Mouse (Mus musculus) embryonic facial prominence, embryonic 14.5 days (tissue): ENCODE data around the gene Ctnnb1. TPM values are rescaled to one million over a fixed set of nuclear protein-coding genes. Genes with fewer than 3 reads are reported as not detected.

Experiments
- ATAC-seq: fragments of 200-750 bp; cut with Nextera tagmentation; 2 replicates; pipeline ENCODE4 v1.8.0; 2017; ENCODE audit warnings: low read depth, moderate number of reproducible peaks, moderate TSS enrichment
- DNase-seq: peaks from one replicate; pipeline ENCODE4 v3.0.0-alpha.2; 2015; ENCODE audit warnings: low spot score
- H3K27ac ChIP-seq: fragments of 300-500 bp; sonication (generic); replicated peaks from 2 replicates; pipeline ENCODE4 v1.5.1; 2014; ENCODE audit warnings: low read depth, mild to moderate bottlenecking, low read length, moderate library complexity
- H3K27me3 ChIP-seq: fragments of 300-500 bp; sonication (generic); replicated peaks from 2 replicates; pipeline ENCODE4 v1.6.1; 2014; ENCODE audit warnings: low read length; ENCODE audit not compliant: control insufficient read depth, insufficient read depth
- H3K36me3 ChIP-seq: fragments of 300-500 bp; sonication (generic); 2 replicates; pipeline ENCODE4 v1.6.1; 2014; ENCODE audit warnings: low read length, mixed read lengths; ENCODE audit not compliant: control insufficient read depth, insufficient read depth
- H3K4me1 ChIP-seq: fragments of 300-500 bp; sonication (generic); 2 replicates; pipeline ENCODE4 v1.6.1; 2014; ENCODE audit warnings: antibody characterized with exemption, low read length; ENCODE audit not compliant: control insufficient read depth, insufficient read depth
- H3K4me2 ChIP-seq: fragments of 300-500 bp; sonication (generic); 2 replicates; pipeline ENCODE4 v1.6.1; 2014; ENCODE audit warnings: low read depth, mild to moderate bottlenecking, low read length, moderate library complexity, mixed read lengths
- H3K4me3 ChIP-seq: fragments of 300-500 bp; sonication (generic); 2 replicates; pipeline ENCODE4 v1.5.1; 2014; ENCODE audit warnings: low read depth, mild to moderate bottlenecking, low read length
- H3K9ac ChIP-seq: fragments of 300-500 bp; sonication (generic); 2 replicates; pipeline ENCODE4 v1.6.1; 2014; ENCODE audit warnings: low read depth, mild to moderate bottlenecking, low read length, moderate library complexity, mixed read lengths
- H3K9me3 ChIP-seq: fragments of 300-500 bp; sonication (generic); 2 replicates; pipeline ENCODE4 v1.6.1; 2016; ENCODE audit warnings: low read length; ENCODE audit not compliant: control insufficient read depth
- WGBS: fragments of 180-500 bp; shearing (Covaris S2); extraction: QIAGEN DNeasy Blood & Tissue Kit; methylation state at CpG from one replicate; pipeline ENCODE4 v1.1.7; 2014; 5-methylcytosine and 5-hydroxymethylcytosine counted together
- polyA plus RNA-seq: library from polyadenylated mRNA; unstranded; fragments of >200 nt; fragmentation: Nextera tagmentation; extraction: Ambion mirVana; gene quantifications from 2 replicates; pipeline ENCODE4 v1.2.1, GENCODE M21; 2014

The Ctnnb1 gene
- polyA plus RNA-seq, 1 experiment from 2014 or later = 716 TPM

- peaks cover 11% of the 10 kb centered on the region for H3K4me1 ChIP-seq
- H3K4me3 ChIP-seq = no peak overlapping the region
- DNase-seq (no peak), ATAC-seq (no peak)
- no peak overlapping the region for H3K4me2 ChIP-seq
- 62% methylated on average over 2 of the region's 2 CpGs for WGBS
- no peak overlapping the region for H3K9ac ChIP-seq
- H3K9me3 ChIP-seq = no peaks in the 10 kb centered on the region
- H3K27me3 ChIP-seq = no peaks in the 10 kb centered on the region
- H3K36me3 ChIP-seq = peaks cover 7% of the 10 kb centered on the region
- H3K27ac ChIP-seq = no peak overlapping the region
These were observed 45.2 kb downstream of the Ctnnb1 start for GRCm38 (mm10) chr9:120974209-120974608.

GRCm38 (mm10) chr9:120976158-120976557 is 47.1 kb downstream of the Ctnnb1 start:
- WGBS = 62% methylated on average over 5 of the region's 5 CpGs
- H3K27ac ChIP-seq = peak overlapping the region; percentile 67

GRCm38 (mm10) chr9:120976856-120977255 is 47.8 kb downstream of the Ctnnb1 start:
- Histone ChIP-seq H3K36me3 (no peaks in the 10 kb centered on the region), H3K4me2 (no peak overlapping the region), H3K9me3 (no peaks in the 10 kb centered on the region), H3K27ac (no peak overlapping the region), H3K4me1 (peaks cover 12% of the 10 kb centered on the region), H3K27me3 (no peaks in the 10 kb centered on the region), H3K9ac (no peak overlapping the region), H3K4me3 (no peak overlapping the region)
- WGBS = 95% methylated on average over 4 of the region's 4 CpGs
- no peak for ATAC-seq
- no peak for DNase-seq

More at GRCm38 (mm10) chr9:120976158-120976557, 47.1 kb downstream of the Ctnnb1 start:
- H3K4me1 ChIP-seq = peaks cover 11% of the 10 kb centered on the region
- no peak overlapping the region for H3K4me3 ChIP-seq
- DNase-seq = peak; percentile 76
- H3K9me3 ChIP-seq = no peaks in the 10 kb centered on the region
- H3K27me3 ChIP-seq = no peaks in the 10 kb centered on the region
- H3K36me3 ChIP-seq = no peaks in the 10 kb centered on the region
- H3K4me2 ChIP-seq = no peak overlapping the region
- no peak overlapping the region for H3K9ac ChIP-seq
- ATAC-seq = peak; percentile 44

- Histone ChIP-seq H3K4me2 (no peak overlapping the region), H3K9ac (no peak overlapping the region), H3K27ac (no peak overlapping the region), H3K4me1 (0 out of 2 replicates have a peak, but pooled peaks cover 2% of the 10 kb centered on the region), H3K4me3 (no peak overlapping the region), H3K9me3 (no peaks in the 10 kb centered on the region), H3K36me3 (no peaks in the 10 kb centered on the region), H3K27me3 (no peaks in the 10 kb centered on the region)
- peak; percentile 2; the same call in 1 of the 2 replicates for ATAC-seq
- 67% methylated on average over 6 of the region's 7 CpGs for WGBS
- DNase-seq = no peak
These were observed 52.8 kb downstream of the Ctnnb1 start for GRCm38 (mm10) chr9:120981777-120982176.

- Histone ChIP-seq H3K9me3 (no peaks in the 10 kb centered on the region), H3K4me1 (0 out of 2 replicates have a peak, but pooled peaks cover 2% of the 10 kb centered on the region), H3K4me3 (no peak overlapping the region), H3K9ac (no peak overlapping the region), H3K36me3 (no peaks in the 10 kb centered on the region), H3K4me2 (no peak overlapping the region), H3K27ac (0 out of 2 replicates have a peak overlapping the region, but pooled peaks have one; percentile 10), H3K27me3 (no peaks in the 10 kb centered on the region)
- no peak for DNase-seq
- 83% methylated on average over 8 of the region's 8 CpGs for WGBS
- no peak for ATAC-seq
These were observed 54.8 kb downstream of the Ctnnb1 start for GRCm38 (mm10) chr9:120983849-120984248.

GRCm38 (mm10) chr9:120984509-120984908 is 55.5 kb downstream of the Ctnnb1 start:
- ATAC-seq (0 out of 2 replicates have a peak, but pooled peaks have one; percentile 23), DNase-seq (no peak)
- Histone ChIP-seq H3K27ac (0 out of 2 replicates have a peak overlapping the region, but pooled peaks have one; percentile 10), H3K9me3 (no peaks in the 10 kb centered on the region), H3K4me1 (0 out of 2 replicates have a peak, but pooled peaks cover 2% of the 10 kb centered on the region), H3K9ac (no peak overlapping the region), H3K4me3 (no peak overlapping the region), H3K27me3 (no peaks in the 10 kb centered on the region), H3K4me2 (no peak overlapping the region), H3K36me3 (no peaks in the 10 kb centered on the region)
- WGBS = 44% methylated on average over 5 of the region's 5 CpGs

GRCm38 (mm10) chr9:120985009-120985408 is 56.0 kb downstream of the Ctnnb1 start:
- H3K9ac ChIP-seq = no peak overlapping the region
- ATAC-seq = no peak
- H3K4me1 ChIP-seq = peaks cover 4% of the 10 kb centered on the region; the same call in 1 of the 2 replicates
- no peak for DNase-seq
- no peak overlapping the region for H3K4me2 ChIP-seq
- 93% methylated on average over 5 of the region's 5 CpGs for WGBS
- H3K27me3 ChIP-seq = no peaks in the 10 kb centered on the region
- H3K36me3 ChIP-seq = no peaks in the 10 kb centered on the region
- no peak overlapping the region for H3K4me3 ChIP-seq
- H3K27ac ChIP-seq = no peak overlapping the region
- H3K9me3 ChIP-seq = no peaks in the 10 kb centered on the region

GRCm38 (mm10) chr9:120985524-120985923 is 56.5 kb downstream of the Ctnnb1 start:
- Histone ChIP-seq H3K4me3 (no peak overlapping the region), H3K27ac (no peak overlapping the region), H3K9ac (no peak overlapping the region), H3K27me3 (no peaks in the 10 kb centered on the region), H3K36me3 (no peaks in the 10 kb centered on the region), H3K4me2 (no peak overlapping the region), H3K9me3 (no peaks in the 10 kb centered on the region), H3K4me1 (peaks cover 9% of the 10 kb centered on the region; the same call in 1 of the 2 replicates)
- 98% methylated on average over 5 of the region's 5 CpGs for WGBS
- DNase-seq (no peak), ATAC-seq (no peak)

GRCm38 (mm10) chr9:120986255-120986654 is 57.2 kb downstream of the Ctnnb1 start:
- no peak for ATAC-seq
- WGBS = 92% methylated on average over 3 of the region's 3 CpGs

More at GRCm38 (mm10) chr9:120986255-120986654, 57.2 kb downstream of the Ctnnb1 start:
- no peak overlapping the region for H3K4me2 ChIP-seq
- H3K36me3 ChIP-seq = no peaks in the 10 kb centered on the region
- H3K27ac ChIP-seq = no peak overlapping the region
- peaks cover 9% of the 10 kb centered on the region; the same call in 1 of the 2 replicates for H3K4me1 ChIP-seq
- DNase-seq = no peak
- no peaks in the 10 kb centered on the region for H3K27me3 ChIP-seq
- H3K9ac ChIP-seq = no peak overlapping the region
- no peak overlapping the region for H3K4me3 ChIP-seq
- no peaks in the 10 kb centered on the region for H3K9me3 ChIP-seq
